Mouse (Mus musculus): ENCODE measurements around the gene Usp24.

GRCm38 (mm10) chr4:106490620-106491019, 174.6 kb downstream of the Usp24 start:
- TF ChIP-seq POLR2A (IDR thresholded peaks at IDR 0.05; ENCODE audit: low read depth, low read length) (peak; percentile 16), CTCF (conservative IDR thresholded peaks at IDR 0.05; ENCODE audit: insufficient read depth, insufficient read length, low read depth, low read length) (no peak)
